In genomic region chr9:21034481-21035085, GRCm38 (mm10) we compare ENCODE assay signal across 11 mouse cellular contexts. TPM values are rescaled to one million over a fixed set of nuclear protein-coding genes. Genes with fewer than 3 reads are reported as not detected.
DNase-seq lines count a peak whose midpoint lies in the region; ATAC-seq and TF ChIP-seq lines count a peak whose summit lies in the region.
"Had no signal": no experiment of that assay in that cellular context is flagged by ENCODE, and none has a peak within 500 bp of the region (broad histone marks: within the 10 kb centered on the region; RNA-seq: fewer than 3 reads in every experiment).

No protein-coding gene starts in this region.

- 17% methylated on average over 17 of the region's 17 CpGs for WGBS in kidney, adult 2 months
- WGBS in embryonic facial prominence, embryonic 15.5 days = 4% methylated on average over 17 of the region's 17 CpGs
- 4% methylated on average over 17 of the region's 17 CpGs for WGBS in liver, embryonic 15.5 days (ENCODE audit: insufficient replicate concordance)

- H3K9ac ChIP-seq in embryonic facial prominence, embryonic 15.5 days = no peak overlapping the region
- H3K9ac ChIP-seq in liver, embryonic 15.5 days = no peak overlapping the region
- H3K9ac ChIP-seq: lung, embryonic 15.5 days had no signal

- TF ChIP-seq CTCF in kidney, adult 2 months (conservative IDR thresholded peaks at IDR 0.05; ENCODE audit: insufficient read depth, insufficient read length, low read depth, low read length) = no peak

- TF ChIP-seq POLR2A in kidney, adult 2 months (IDR thresholded peaks at IDR 0.05; ENCODE audit: low read depth, low read length) = no peak

- DNase-seq in kidney, adult 9 months = peak; percentile 34
- no peak for DNase-seq in kidney, adult 2 months
- DNase-seq in ES-CJ7 (ENCODE audit: low read depth, low spot score) = peak; percentile 75
- DNase-seq in cerebellum, adult 8-10 months = no peak
- DNase-seq in urinary bladder, postnatal 10 days (ENCODE audit: low spot score) = no peak
- DNase-seq: cerebellum, adult 18-20 months; right cerebral cortex, postnatal 4 days had no signal

- ATAC-seq in embryonic facial prominence, embryonic 15.5 days (ENCODE audit: insufficient number of reproducible peaks, low FRiP score, low TSS enrichment, low read depth) = no peak
- ATAC-seq in liver, embryonic 15.5 days (ENCODE audit: insufficient read depth) = no peak
- ATAC-seq: inflammation-experienced regulatory T-cells, adult 6 months had no signal

- no peak overlapping the region for H3K4me3 ChIP-seq in kidney, adult 2 months (ENCODE audit: insufficient read depth, low read depth, low read length)
- 0 out of 2 replicates have a peak overlapping the region, but pooled peaks have one; percentile 3 for H3K4me3 ChIP-seq in embryonic facial prominence, embryonic 15.5 days (replicated peaks)
- H3K4me3 ChIP-seq in liver, embryonic 15.5 days (replicated peaks) = peak overlapping the region; percentile 3; the same call in 1 of the 2 replicates
- H3K4me3 ChIP-seq: lung, embryonic 15.5 days had no signal

- peaks cover 4% of the 10 kb centered on the region; the same call in 1 of the 2 replicates for H3K4me1 ChIP-seq in kidney, adult 2 months (ENCODE audit: control insufficient read depth, insufficient read depth, low read length)
- H3K4me1 ChIP-seq in embryonic facial prominence, embryonic 15.5 days = peaks cover 59% of the 10 kb centered on the region
- H3K4me1 ChIP-seq in liver, embryonic 15.5 days (replicated peaks) = peaks cover 90% of the 10 kb centered on the region

- no peaks in the 10 kb centered on the region; the same call in 1 of the 2 replicates for H3K27me3 ChIP-seq in kidney, adult 2 months (replicated peaks; ENCODE audit: control insufficient read depth, insufficient read depth, low read length)
- peaks cover 86% of the 10 kb centered on the region for H3K27me3 ChIP-seq in embryonic facial prominence, embryonic 15.5 days
- H3K27me3 ChIP-seq in liver, embryonic 15.5 days = peaks cover 81% of the 10 kb centered on the region

- H3K9me3 ChIP-seq in embryonic facial prominence, embryonic 15.5 days (replicated peaks) = no peaks in the 10 kb centered on the region
- H3K9me3 ChIP-seq in liver, embryonic 15.5 days (replicated peaks) = no peaks in the 10 kb centered on the region
- H3K9me3 ChIP-seq: lung, embryonic 15.5 days had no signal

- no peaks in the 10 kb centered on the region for H3K36me3 ChIP-seq in kidney, adult 2 months (ENCODE audit: control insufficient read depth, insufficient read depth, low read length)
- no peaks in the 10 kb centered on the region for H3K36me3 ChIP-seq in embryonic facial prominence, embryonic 15.5 days
- H3K36me3 ChIP-seq in liver, embryonic 15.5 days (replicated peaks) = no peaks in the 10 kb centered on the region; the same call in 1 of the 2 replicates
- H3K36me3 ChIP-seq: lung, embryonic 15.5 days had no signal

- no peak overlapping the region for H3K27ac ChIP-seq in kidney, adult 2 months (ENCODE audit: insufficient read depth, low read depth, low read length)
- H3K27ac ChIP-seq in embryonic facial prominence, embryonic 15.5 days (replicated peaks) = no peak overlapping the region
- no peak overlapping the region for H3K27ac ChIP-seq in liver, embryonic 15.5 days (replicated peaks)
- H3K27ac ChIP-seq: lung, embryonic 15.5 days had no signal

- no peak overlapping the region for H3K4me2 ChIP-seq in embryonic facial prominence, embryonic 15.5 days (replicated peaks)
- H3K4me2 ChIP-seq in liver, embryonic 15.5 days = no peak overlapping the region

RNA-seq across cellular contexts. Expression of gene Icam5, which starts 2.7 kb away (rescaled TPM):
- 0.34 and 0.49 TPM in 2 replicates for polyA plus RNA-seq in kidney, adult 2 months (2012; rRNA removed)
- 0.20 TPM in 2 replicates for polyA plus RNA-seq in embryonic facial prominence, embryonic 15.5 days (2015; fragmentation: Nextera tagmentation; extraction: Ambion mirVana)
- polyA plus RNA-seq in liver, embryonic 15.5 days (2015; fragmentation: Nextera tagmentation; extraction: Ambion mirVana) = 0.25 and 0.43 TPM in 2 replicates

RNA-seq across cellular contexts. Expression of gene Icam4, which starts 5.4 kb away (rescaled TPM):
- 1.2 and 1.4 TPM in 2 replicates for polyA plus RNA-seq in kidney, adult 2 months (2012; rRNA removed)
- 0.59 and 1.0 TPM in 2 replicates for polyA plus RNA-seq in embryonic facial prominence, embryonic 15.5 days (2015; fragmentation: Nextera tagmentation; extraction: Ambion mirVana)
- 195 and 201 TPM in 2 replicates for polyA plus RNA-seq in liver, embryonic 15.5 days (2015; fragmentation: Nextera tagmentation; extraction: Ambion mirVana)

RNA-seq across cellular contexts. Expression of gene Icam1, which starts 18.8 kb away (rescaled TPM):
- polyA plus RNA-seq in kidney, adult 2 months (2012; rRNA removed) = 23.4 and 25.9 TPM in 2 replicates
- 20.7 and 21.7 TPM in 2 replicates for polyA plus RNA-seq in embryonic facial prominence, embryonic 15.5 days (2015; fragmentation: Nextera tagmentation; extraction: Ambion mirVana)
- polyA plus RNA-seq in liver, embryonic 15.5 days (2015; fragmentation: Nextera tagmentation; extraction: Ambion mirVana) = 10.2 and 11.3 TPM in 2 replicates

RNA-seq across cellular contexts. Expression of gene Mrpl4, which starts 32.0 kb away (rescaled TPM):
- 175 and 213 TPM in 2 replicates for polyA plus RNA-seq in kidney, adult 2 months (2012; rRNA removed)
- polyA plus RNA-seq in embryonic facial prominence, embryonic 15.5 days (2015; fragmentation: Nextera tagmentation; extraction: Ambion mirVana) = 122 and 126 TPM in 2 replicates
- polyA plus RNA-seq in liver, embryonic 15.5 days (2015; fragmentation: Nextera tagmentation; extraction: Ambion mirVana) = 62.1 and 66.9 TPM in 2 replicates

RNA-seq across cellular contexts. Expression of gene Zglp1, which starts 32.3 kb away (rescaled TPM):
- 0.38 TPM in 1 of 2 replicates, not detected in the other for polyA plus RNA-seq in kidney, adult 2 months (2012; rRNA removed)
- polyA plus RNA-seq in embryonic facial prominence, embryonic 15.5 days (2015; fragmentation: Nextera tagmentation; extraction: Ambion mirVana) = 0.39 and 1.5 TPM in 2 replicates
- 0.63 TPM in 1 of 2 replicates, not detected in the other for polyA plus RNA-seq in liver, embryonic 15.5 days (2015; fragmentation: Nextera tagmentation; extraction: Ambion mirVana)

Comparison
In these comparisons a context has a peak if more than half of its experiments do, and no peak if none do; other contexts are left out.
1. DNase-seq: peak in kidney, adult 9 months (single experiment) and ES-CJ7 (single experiment); none in kidney, adult 2 months (single experiment), cerebellum, adult 8-10 months (single experiment) and urinary bladder, postnatal 10 days (single experiment).
2. RNA of gene Icam4, which starts 5.4 kb away (polyA plus RNA-seq): 195 to 201 TPM in liver, embryonic 15.5 days; 1.2 to 1.4 TPM in kidney, adult 2 months and 0.59 to 1.0 TPM in embryonic facial prominence, embryonic 15.5 days; every median in the first group is over 10 times any median in the second.